Mouse (Mus musculus) embryonic facial prominence, embryonic 15.5 days (tissue): ENCODE measurements at regions not wholly inside any gene's neighbourhood (a gene's known extent, or its start where the extent isn't known, plus 50 kb on each side); places are given as distances from the start of the nearest gene placed in this dataset.

Source experiments
- ATAC-seq: fragments of 200-750 bp; cut with Nextera tagmentation; 2 replicates; pipeline ENCODE4 v1.8.0; 2017; ENCODE audit warnings: low read depth, moderate TSS enrichment; ENCODE audit not compliant: insufficient number of reproducible peaks, low FRiP score, low TSS enrichment
- H3K27ac ChIP-seq: fragments of 300-500 bp; sonication (generic); replicated peaks from 2 replicates; pipeline ENCODE4 v1.5.1; 2015; ENCODE audit warnings: mild to moderate bottlenecking, inconsistent platforms
- H3K27me3 ChIP-seq: fragments of 300-500 bp; sonication (generic); 2 replicates; pipeline ENCODE4 v1.6.1; 2015; ENCODE audit warnings: inconsistent platforms
- H3K36me3 ChIP-seq: fragments of 300-500 bp; sonication (generic); 2 replicates; pipeline ENCODE4 v1.6.1; 2015; ENCODE audit warnings: mild to moderate bottlenecking, inconsistent platforms
- H3K4me1 ChIP-seq: fragments of 300-500 bp; sonication (generic); 2 replicates; pipeline ENCODE4 v1.6.1; 2015; ENCODE audit warnings: inconsistent platforms
- H3K4me2 ChIP-seq: fragments of 300-500 bp; sonication (generic); replicated peaks from 2 replicates; pipeline ENCODE4 v1.6.1; 2015; ENCODE audit warnings: mild to moderate bottlenecking, inconsistent platforms
- H3K4me3 ChIP-seq: fragments of 300-500 bp; sonication (generic); replicated peaks from 2 replicates; pipeline ENCODE4 v1.5.1; 2015; ENCODE audit warnings: mild to moderate bottlenecking, inconsistent platforms
- H3K9ac ChIP-seq: fragments of 300-500 bp; sonication (generic); 2 replicates; pipeline ENCODE4 v1.6.1; 2015; ENCODE audit warnings: inconsistent platforms
- H3K9me3 ChIP-seq: fragments of 300-500 bp; sonication (generic); replicated peaks from 2 replicates; pipeline ENCODE4 v1.6.1; 2016; ENCODE audit warnings: inconsistent platforms
- WGBS: fragments of 180-500 bp; shearing (Covaris S2); methylation state at CpG from one replicate; pipeline ENCODE4 v1.1.7; 2015; 5-methylcytosine and 5-hydroxymethylcytosine counted together

DNA sequence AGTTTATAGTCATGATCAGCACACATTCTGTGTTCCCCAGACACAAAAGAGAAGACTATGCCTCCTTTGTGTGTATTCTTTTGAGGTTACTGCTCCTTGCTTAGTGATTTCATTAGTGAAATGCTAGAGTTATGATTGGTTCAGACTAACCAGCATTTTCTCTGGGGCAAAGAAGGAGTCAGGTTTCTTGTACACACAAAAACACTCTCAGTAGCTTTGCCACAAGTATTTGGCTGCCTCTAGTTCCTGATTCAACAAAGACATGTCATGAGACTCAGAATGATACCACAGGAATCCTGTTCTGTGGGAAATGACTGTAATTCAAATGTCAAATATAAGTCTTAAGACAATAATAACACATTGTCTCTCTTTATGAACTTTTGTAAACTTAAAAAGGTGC is 86.9 kb downstream of the Alx1 start:
- no peak overlapping the region for H3K27ac ChIP-seq

DNA sequence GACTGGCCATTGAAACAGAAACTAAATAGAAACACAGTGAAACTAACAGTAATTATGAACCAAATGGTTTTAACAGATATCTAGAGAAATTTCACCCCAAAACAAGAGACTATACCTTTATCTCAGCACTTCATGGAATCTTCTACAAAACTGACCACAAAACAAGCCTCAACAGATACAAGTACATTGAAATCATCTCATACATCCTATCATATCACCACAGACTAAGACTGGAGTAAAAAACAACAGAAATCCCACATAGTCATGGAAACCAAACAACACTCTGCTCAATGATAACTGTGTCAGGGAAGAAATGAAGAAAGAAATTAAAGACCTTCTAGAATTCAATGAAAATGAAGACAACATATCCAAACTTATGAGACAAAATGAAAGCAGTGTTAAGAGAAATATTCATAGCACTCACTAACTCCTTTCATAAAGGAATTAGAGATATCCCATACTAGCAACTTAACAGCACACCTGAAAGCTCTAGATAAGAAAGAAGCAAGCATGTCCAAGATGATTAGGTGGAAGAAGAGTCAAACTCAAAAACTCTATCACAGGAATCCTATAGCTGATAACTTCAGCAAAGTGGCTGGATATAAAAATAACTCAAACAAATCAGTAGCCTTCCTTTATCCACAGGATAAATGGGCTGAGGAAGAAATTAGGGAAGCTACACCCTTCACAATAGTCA is 89.0 kb downstream of the Alx1 start:
- Histone ChIP-seq H3K9me3 (no peaks in the 10 kb centered on the region), H3K27ac (no peak overlapping the region), H3K4me1 (no peaks in the 10 kb centered on the region), H3K9ac (no peak overlapping the region), H3K4me3 (no peak overlapping the region), H3K4me2 (no peak overlapping the region), H3K27me3 (no peaks in the 10 kb centered on the region), H3K36me3 (no peaks in the 10 kb centered on the region)
- no peak for ATAC-seq

More for the DNA sequence above, 86.9 kb downstream of the Alx1 start:
- no peaks in the 10 kb centered on the region for H3K36me3 ChIP-seq
- H3K4me1 ChIP-seq = no peaks in the 10 kb centered on the region
- ATAC-seq = no peak
- H3K9ac ChIP-seq = no peak overlapping the region
- no peaks in the 10 kb centered on the region for H3K27me3 ChIP-seq
- H3K4me2 ChIP-seq = no peak overlapping the region
- no peaks in the 10 kb centered on the region for H3K9me3 ChIP-seq
- H3K4me3 ChIP-seq = no peak overlapping the region

DNA sequence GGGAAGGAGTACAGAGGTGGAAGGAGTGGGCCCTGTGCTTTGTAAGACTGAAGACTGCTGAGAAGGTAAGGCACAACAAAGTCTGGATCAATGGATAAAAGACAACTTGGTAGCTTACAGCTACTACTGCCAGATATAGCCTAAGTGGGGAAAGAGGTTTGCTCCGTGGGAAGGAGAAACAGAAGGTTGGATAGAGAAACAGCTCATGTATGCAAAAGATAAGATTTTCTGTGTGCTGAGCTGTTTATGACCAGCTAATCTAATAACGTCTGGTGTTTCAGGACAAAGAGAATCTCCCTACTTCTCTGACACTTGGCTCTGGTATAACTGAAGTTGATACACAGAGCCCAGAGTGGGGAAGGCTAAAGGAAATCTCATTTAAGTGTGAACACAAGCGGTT is 98.6 kb downstream of the Alx1 start:
- Histone ChIP-seq H3K4me2 (no peak overlapping the region), H3K4me3 (no peak overlapping the region), H3K9ac (no peak overlapping the region), H3K36me3 (no peaks in the 10 kb centered on the region), H3K9me3 (no peaks in the 10 kb centered on the region), H3K27me3 (no peaks in the 10 kb centered on the region), H3K4me1 (no peaks in the 10 kb centered on the region), H3K27ac (no peak overlapping the region)
- no peak for ATAC-seq
- WGBS = 63% methylated on average over 3 of the region's 3 CpGs

DNA sequence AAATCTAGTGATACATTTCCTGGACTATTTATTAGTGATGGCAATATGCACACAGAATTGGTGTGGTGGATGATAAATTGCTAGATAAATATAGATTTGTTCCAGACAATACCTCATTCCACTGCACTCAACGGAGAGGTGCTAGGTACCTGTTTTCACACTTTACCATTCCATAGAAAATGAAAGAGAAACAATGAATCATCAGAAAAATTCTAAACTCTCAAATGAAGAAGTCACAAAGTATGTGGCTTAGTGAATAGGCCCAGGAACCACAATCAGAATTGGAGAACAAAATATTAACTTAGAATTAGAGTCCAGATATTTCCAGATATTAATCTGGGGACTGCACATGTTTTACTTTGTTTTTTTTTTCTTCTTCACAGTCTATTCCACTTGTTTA is 101.4 kb downstream of the Alx1 start:
- no peaks in the 10 kb centered on the region for H3K36me3 ChIP-seq
- WGBS = 77% methylated on average over 1 of the region's 1 CpGs
- ATAC-seq = no peak
- H3K27me3 ChIP-seq = no peaks in the 10 kb centered on the region
- H3K9ac ChIP-seq = no peak overlapping the region
- no peak overlapping the region for H3K4me3 ChIP-seq
- no peaks in the 10 kb centered on the region for H3K4me1 ChIP-seq
- H3K27ac ChIP-seq = no peak overlapping the region
- H3K9me3 ChIP-seq = no peaks in the 10 kb centered on the region
- H3K4me2 ChIP-seq = no peak overlapping the region

DNA sequence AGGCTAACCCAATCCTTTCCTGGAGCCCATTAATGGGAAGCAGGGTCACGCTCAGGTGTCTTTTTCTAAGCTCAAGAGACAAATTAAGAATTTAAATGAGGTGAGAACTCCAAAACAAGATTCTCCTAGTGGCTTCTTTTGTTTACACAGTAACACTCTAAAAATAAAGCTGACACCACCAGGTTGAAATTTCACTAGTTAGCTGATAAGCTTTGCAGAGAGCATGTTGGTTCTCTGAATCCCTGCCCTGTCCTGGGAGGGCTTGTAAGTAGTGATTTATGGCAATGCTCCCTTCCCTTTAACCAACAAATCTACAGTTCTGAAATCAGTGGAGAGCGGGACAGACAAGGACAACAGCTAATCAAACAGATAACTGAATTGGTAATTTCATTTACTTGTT is 132.6 kb downstream of the Alx1 start:
- WGBS = 58% methylated on average over 2 of the region's 2 CpGs
- Histone ChIP-seq H3K36me3 (no peaks in the 10 kb centered on the region), H3K9me3 (no peaks in the 10 kb centered on the region), H3K9ac (no peak overlapping the region), H3K4me2 (no peak overlapping the region), H3K27ac (no peak overlapping the region), H3K4me1 (no peaks in the 10 kb centered on the region), H3K27me3 (no peaks in the 10 kb centered on the region), H3K4me3 (no peak overlapping the region)
- no peak for ATAC-seq

DNA sequence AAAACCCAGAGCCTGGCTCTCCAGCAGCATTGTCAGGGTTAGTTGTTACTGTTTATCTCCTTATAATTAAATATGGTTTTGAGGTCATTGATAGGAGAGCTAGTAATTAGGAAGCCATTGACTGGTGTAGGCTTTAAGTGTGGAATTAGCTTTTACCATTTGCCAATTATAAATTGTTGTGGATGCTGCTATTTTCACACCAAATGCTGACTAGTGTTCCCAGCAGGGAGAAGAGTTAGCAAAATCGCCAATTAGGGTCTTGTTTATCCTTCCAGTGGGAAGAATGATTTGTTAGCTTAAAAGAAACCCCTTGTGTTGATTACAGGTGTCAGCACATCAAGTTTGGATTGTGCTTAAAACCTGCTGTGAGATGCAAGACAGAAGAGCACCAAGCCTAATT is 134.1 kb downstream of the Alx1 start:
- Histone ChIP-seq H3K27ac (no peak overlapping the region), H3K9me3 (no peaks in the 10 kb centered on the region), H3K4me1 (no peaks in the 10 kb centered on the region), H3K4me3 (no peak overlapping the region), H3K36me3 (no peaks in the 10 kb centered on the region), H3K9ac (no peak overlapping the region), H3K27me3 (no peaks in the 10 kb centered on the region), H3K4me2 (no peak overlapping the region)
- ATAC-seq = no peak
- 37% methylated on average over 1 of the region's 1 CpGs for WGBS

DNA sequence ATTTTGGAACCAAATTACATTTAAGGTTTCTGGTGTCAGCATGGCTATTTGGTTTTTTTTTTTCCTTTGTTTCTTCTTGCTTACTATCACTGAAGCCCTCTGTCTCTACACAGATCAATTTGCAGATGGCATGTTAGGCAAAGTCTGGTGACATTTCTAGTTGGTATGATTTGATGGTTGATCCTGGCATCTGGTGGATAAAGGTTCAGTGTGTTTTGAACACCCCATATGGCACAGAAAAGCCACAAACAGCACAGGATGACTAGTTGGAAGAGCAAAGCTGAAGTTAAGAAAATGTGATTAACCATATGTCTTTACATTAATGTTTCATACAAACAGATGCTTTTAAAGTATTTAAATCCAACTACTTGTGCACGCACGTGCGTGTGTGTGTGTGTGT is 137.6 kb downstream of the Alx1 start:
- Histone ChIP-seq H3K36me3 (no peaks in the 10 kb centered on the region), H3K27me3 (no peaks in the 10 kb centered on the region), H3K27ac (no peak overlapping the region), H3K4me2 (no peak overlapping the region), H3K9ac (no peak overlapping the region), H3K9me3 (no peaks in the 10 kb centered on the region), H3K4me3 (no peak overlapping the region), H3K4me1 (no peaks in the 10 kb centered on the region)
- ATAC-seq = no peak
- WGBS = 76% methylated on average over 3 of the region's 3 CpGs

DNA sequence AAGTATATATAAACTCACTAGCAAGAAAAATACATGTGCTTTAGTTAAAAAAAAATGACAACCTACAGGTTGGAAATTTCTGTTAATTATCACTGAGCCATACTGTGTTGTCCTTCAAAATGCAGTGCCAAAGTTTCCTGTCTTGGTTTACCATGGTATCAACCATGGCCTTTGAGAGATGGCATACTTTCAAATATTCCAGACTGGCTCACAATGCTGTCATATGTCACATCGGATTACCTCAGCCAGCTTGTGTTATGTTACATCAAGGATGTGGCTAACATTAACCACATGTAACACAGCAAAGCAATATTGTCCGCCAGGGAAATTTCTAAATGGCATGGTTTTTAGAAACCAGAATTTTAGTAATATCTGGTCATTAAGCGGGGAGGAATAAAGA is 140.3 kb downstream of the Alx1 start:
- H3K9me3 ChIP-seq = no peaks in the 10 kb centered on the region
- H3K9ac ChIP-seq = no peak overlapping the region
- H3K27me3 ChIP-seq = no peaks in the 10 kb centered on the region
- H3K4me2 ChIP-seq = no peak overlapping the region
- ATAC-seq = no peak
- H3K36me3 ChIP-seq = no peaks in the 10 kb centered on the region
- WGBS = 39% methylated on average over 3 of the region's 3 CpGs
- no peak overlapping the region for H3K27ac ChIP-seq
- H3K4me3 ChIP-seq = no peak overlapping the region
- H3K4me1 ChIP-seq = no peaks in the 10 kb centered on the region

DNA sequence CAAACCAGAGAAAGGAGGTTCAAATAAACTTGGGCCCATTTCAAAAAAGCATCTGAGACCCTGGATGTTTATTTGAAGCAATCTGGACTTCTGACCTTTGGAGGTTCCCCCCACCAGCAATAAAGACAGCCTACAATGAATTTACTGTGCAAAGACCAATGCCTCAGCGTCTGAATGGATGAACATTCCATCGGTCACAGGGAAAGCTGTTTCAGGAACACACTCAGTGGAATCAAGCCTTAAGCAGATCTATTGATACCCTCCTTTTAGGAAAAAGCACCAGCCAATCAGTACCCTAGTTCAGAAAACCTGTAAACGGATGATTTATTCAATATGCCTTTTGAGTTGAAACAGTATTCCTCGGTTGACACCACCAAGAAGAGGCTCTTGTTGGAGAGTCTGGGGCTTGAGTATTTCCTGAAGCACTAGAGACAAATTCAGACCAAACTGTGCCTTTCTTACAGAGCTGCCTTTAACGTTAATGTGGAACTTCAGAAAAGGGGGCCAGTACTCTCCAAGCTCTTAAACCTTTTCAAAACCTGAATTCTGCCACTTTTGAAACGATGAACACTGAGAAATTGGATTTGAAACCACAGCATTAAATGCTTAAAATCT is 148.1 kb downstream of the Alx1 start:
- Histone ChIP-seq H3K4me1 (no peaks in the 10 kb centered on the region), H3K4me3 (no peak overlapping the region), H3K36me3 (no peaks in the 10 kb centered on the region), H3K27me3 (no peaks in the 10 kb centered on the region), H3K4me2 (0 out of 2 replicates have a peak overlapping the region, but pooled peaks have one; percentile 2), H3K9me3 (no peaks in the 10 kb centered on the region), H3K27ac (peak overlapping the region; percentile 58), H3K9ac (no peak overlapping the region)
- WGBS = 24% methylated on average over 6 of the region's 6 CpGs
- ATAC-seq = peak; percentile 57

DNA sequence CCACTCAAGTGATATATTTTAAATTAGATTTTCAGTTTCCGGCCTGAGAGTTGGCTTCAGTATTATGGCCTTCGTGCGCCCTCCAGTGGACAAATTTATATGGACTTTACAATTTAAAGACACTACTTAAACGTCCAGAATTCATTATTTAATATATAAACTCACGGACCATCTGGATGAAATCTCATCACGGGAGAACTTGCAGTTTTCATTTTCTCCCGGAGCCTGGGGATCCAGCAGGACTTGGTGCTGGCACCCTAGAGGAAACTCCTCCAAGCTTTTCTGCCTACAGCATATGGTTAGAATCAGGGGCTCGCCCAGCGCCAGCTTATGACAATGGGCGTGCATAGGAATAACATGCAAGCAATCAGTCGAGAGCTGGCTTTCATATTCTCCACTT is 152.0 kb downstream of the Alx1 start:
- Histone ChIP-seq H3K36me3 (no peaks in the 10 kb centered on the region), H3K4me2 (peak overlapping the region; percentile 47), H3K27ac (peak overlapping the region; percentile 71), H3K9ac (no peak overlapping the region), H3K9me3 (no peaks in the 10 kb centered on the region), H3K27me3 (no peaks in the 10 kb centered on the region), H3K4me1 (no peaks in the 10 kb centered on the region), H3K4me3 (peak overlapping the region; percentile 31)
- peak; percentile 77 for ATAC-seq
- 13% methylated on average over 11 of the region's 11 CpGs for WGBS

DNA sequence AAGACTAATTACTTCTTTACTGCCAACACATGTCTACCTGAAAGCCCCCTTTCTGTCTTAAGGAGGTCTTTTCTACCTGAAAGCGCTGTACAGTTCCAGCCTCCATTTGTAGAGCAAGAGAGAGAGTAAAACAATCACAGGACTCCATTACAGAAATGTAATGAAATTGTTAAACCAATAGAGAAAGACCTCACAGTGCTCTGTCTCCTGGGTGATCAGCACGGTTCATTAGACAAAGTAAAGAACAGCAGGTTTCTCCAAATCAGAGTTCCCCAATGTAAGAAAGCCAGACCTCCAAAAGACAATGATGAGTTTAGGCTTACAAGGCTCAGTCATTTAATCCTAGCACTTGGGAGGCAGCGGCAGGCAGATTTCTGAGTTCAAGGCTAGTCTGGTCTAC is 153.1 kb downstream of the Alx1 start:
- ATAC-seq = no peak
- WGBS = 73% methylated on average over 3 of the region's 3 CpGs
- Histone ChIP-seq H3K4me3 (no peak overlapping the region), H3K4me2 (no peak overlapping the region), H3K27ac (no peak overlapping the region), H3K36me3 (no peaks in the 10 kb centered on the region), H3K9ac (no peak overlapping the region), H3K4me1 (no peaks in the 10 kb centered on the region), H3K27me3 (no peaks in the 10 kb centered on the region), H3K9me3 (no peaks in the 10 kb centered on the region)

DNA sequence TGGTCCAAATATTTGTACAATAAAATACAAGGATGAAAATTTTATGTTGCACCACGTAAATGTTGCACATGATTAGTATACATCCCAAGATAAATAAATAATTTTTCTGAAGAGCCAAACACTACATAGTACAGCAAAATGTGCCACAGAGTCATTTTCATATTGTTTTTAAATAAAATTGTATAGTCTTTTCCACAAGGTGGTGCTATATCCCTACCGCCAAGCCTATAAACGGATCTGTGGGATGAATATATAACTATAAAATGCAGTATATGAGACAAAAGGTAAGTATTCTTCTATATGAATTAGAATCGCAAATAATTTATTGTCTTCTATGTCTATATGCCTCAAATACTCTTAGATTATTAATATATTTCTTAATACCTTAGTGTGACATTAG is 163.1 kb downstream of the Alx1 start:
- Histone ChIP-seq H3K27me3 (no peaks in the 10 kb centered on the region), H3K9ac (no peak overlapping the region), H3K4me3 (no peak overlapping the region), H3K4me1 (no peaks in the 10 kb centered on the region), H3K9me3 (no peaks in the 10 kb centered on the region), H3K36me3 (no peaks in the 10 kb centered on the region), H3K27ac (no peak overlapping the region), H3K4me2 (no peak overlapping the region)
- WGBS = 18% methylated on average over 4 of the region's 4 CpGs
- ATAC-seq = no peak
